Mouse (Mus musculus): ENCODE results near the gene Ube2c. TPM values are rescaled to one million over a fixed set of nuclear protein-coding genes. Genes with fewer than 3 reads are reported as not detected.
A peak's percentile ranks its signal among the peaks of the same experiment; 100 is the strongest.
"Not testable (repeated sequence)": the region's sequence is repeated elsewhere in the genome, so short reads cannot be mapped to it uniquely, and the experiment has no call there.

Gene Ube2c
- total RNA-seq, 2 experiments from 2014 or later: 130 to 144 TPM

- no peak for DNase-seq
Measured at GRCm38 (mm10) chr2:164790451-164790850, 20.8 kb downstream of the Ube2c start.

- DNase-seq: no peak
Measured at GRCm38 (mm10) chr2:164791841-164792261, 22.2 kb downstream of the Ube2c start.

DNA sequence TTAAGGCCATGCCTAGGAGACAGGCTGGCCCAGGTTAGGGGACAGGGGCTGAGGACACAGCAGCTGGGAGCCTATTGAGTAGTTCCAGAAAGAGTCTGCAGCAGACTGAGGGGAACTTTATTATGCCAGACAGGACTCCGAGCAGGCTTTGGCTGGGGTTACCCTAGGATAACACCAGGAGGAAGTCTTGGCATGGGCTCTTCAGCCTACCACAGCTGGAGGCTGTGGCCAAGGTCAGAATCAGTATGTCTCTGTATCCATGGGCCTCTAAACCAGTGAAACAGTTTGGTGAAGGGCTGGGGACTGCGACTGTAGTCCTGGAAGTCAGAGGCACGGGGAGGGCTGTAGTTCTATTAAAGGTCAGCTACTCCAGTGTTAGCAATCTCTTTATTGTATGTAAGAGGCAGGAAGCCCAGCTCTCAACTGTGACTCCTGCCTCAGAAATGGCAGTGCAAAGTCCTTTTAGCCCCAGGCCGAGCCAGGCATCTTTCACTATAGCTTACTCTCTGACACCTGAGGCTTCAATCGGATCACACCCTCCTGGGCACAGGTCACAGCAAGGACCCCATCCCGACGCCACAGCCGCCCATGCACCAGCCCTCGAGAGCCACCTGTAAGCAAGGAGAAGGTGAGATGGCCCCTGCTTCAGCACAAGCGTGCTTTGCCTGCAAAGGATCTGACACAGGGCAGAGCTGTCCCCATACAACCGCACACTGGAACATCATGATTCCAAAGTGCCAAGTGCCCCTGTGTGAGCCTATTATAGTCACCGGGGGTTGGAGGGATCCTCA is 22.9 kb downstream of the Ube2c start:
- no peak for DNase-seq

- DNase-seq: peak; percentile 75
Measured at GRCm38 (mm10) chr2:164793236-164793635, 23.5 kb downstream of the Ube2c start.

GRCm38 (mm10) chr2:164793772-164794171 is 24.1 kb downstream of the Ube2c start:
- no peak for DNase-seq

- DNase-seq: peak; percentile 92
Measured at GRCm38 (mm10) chr2:164794293-164794692, 24.6 kb downstream of the Ube2c start.

GRCm38 (mm10) chr2:164795868-164796267 is 26.2 kb downstream of the Ube2c start:
- no peak for DNase-seq

DNA sequence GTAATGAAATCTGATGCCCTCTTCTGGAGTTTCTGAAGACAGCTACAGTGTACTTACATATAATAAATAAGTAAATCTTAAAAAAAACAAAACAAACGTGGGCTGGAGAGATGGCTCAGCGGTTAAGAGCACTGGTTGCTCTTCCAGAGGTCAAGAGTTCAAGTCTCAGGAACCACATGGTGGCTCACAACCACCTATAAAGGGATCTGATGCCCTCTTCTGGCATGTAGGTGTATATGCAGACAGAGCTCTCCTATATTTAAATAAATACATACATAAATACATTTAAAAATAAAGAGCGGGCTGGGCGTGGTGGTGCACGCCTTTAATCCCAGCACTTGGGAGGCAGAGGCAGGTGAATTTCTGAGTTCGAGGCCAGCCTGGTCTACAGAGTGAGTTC is 28.9 kb downstream of the Ube2c start:
- not testable (repeated sequence) for DNase-seq

DNA sequence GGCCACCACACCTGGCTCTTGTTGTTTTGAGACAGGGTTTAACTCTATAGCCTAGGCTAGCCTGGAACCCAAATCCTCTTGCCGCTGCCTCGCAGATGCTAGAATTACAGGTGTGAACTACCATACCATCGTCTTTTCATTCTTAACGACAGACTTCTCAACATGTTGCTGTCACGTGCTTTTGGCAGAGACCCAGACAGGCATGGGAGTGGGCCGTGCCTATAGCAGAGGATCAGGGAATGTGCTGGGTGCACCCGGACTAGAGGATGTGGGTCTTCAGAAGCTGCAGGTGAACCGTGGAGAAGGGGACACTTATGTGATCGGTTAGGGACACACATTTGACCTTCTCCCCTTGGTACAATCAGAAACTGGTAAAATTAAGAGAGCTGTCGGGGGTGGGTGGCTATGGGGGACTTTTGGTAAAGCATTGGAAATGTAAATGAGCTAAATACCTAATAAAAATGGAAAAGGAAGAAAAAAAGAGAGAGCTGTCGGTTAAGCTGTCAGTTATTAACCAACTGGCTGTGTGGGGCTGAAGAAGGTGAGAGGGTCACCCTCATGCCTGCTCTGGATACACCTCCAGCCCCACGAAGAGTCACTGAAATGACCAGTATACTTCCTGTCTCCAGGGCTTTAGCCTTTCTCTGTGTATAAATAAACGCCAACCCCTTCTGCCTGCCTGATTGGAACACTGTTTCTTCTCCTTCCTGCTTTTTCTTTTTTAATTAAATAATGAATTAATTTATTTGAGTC is 30.7 kb downstream of the Ube2c start:
- DNase-seq: no peak

GRCm38 (mm10) chr2:164803201-164803920 is 33.7 kb downstream of the Ube2c start:
- DNase-seq: no peak

DNA sequence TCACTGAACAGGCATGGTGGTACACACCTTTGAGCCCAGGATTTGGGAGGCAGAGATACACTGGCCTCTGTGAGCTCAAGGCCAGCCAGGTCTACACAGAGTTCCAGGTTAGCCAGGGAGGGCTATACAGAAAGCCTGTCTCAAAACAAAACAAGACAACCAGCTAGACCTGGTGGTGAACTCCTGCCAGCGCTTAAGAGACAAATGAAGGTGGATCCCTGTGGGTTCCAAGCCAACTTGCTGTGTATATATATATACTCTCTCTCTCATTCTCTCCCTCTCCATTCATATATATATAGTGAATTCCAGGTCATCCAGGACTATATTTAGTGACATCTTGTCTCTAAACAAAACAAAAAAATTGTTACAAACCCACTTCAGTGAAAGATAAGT is 34.2 kb downstream of the Ube2c start:
- DNase-seq: no peak

GRCm38 (mm10) chr2:164804533-164805331 is 35.0 kb downstream of the Ube2c start, which contains the start of the genes Acot8 and Zswim3:
Acot8 (minus strand) TSS chr2:164804882.
Zswim3 (plus strand) TSS chr2:164805098.
- DNase-seq: peak; percentile 99

GRCm38 (mm10) chr2:164805332-164805718 is 35.6 kb downstream of the Ube2c start:
- DNase-seq: no peak

- no peak for DNase-seq
Measured at GRCm38 (mm10) chr2:164806614-164807013, 36.9 kb downstream of the Ube2c start.

- DNase-seq: no peak
Measured at GRCm38 (mm10) chr2:164813557-164813956, 43.9 kb downstream of the Ube2c start.

GRCm38 (mm10) chr2:164815348-164815747 is 45.6 kb downstream of the Ube2c start:
- DNase-seq: no peak

GRCm38 (mm10) chr2:164815821-164816220 is 46.1 kb downstream of the Ube2c start:
- DNase-seq: no peak

DNA sequence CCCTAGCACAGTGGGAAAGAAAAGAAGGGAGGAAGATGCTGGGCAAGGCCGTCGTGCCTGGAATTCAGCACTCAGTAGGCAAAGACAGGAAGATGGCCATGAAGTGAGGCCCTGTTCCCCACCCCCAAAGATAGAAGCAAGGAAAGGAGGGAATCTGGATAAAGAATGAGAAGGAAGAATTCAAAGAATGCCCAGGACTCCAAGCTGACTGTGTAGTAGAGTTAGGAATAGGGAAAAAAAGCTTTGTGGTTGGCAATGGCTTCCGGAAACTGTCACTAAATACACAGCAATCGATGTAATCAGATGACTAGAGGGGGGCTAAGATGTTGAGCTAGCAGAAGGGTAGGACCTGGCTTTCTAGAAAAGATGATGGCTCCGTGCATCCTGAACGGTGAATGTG is 47.5 kb downstream of the Ube2c start:
- no peak for DNase-seq

DNA sequence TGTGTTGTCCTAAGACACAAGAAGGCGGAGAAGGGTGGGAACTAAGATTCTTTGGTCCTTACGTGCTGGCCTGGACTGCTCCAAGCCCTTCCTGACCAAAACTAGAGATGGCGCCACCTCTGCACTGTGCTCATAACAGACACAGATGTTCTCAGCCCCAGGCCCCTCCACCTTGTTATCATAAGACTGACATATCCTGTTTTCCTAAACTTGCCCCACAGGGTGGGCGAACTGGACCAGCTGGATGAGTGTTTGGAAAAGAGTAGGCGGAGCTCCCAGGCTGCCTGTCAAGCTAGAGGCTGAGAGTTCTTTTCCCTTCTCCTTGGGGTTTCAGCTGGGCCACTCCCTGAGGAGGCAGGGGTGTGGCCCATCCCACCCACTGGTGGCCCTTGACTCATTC is 48.0 kb downstream of the Ube2c start:
- no peak for DNase-seq

GRCm38 (mm10) chr2:164821060-164821459 is 51.4 kb downstream of the Ube2c start:
- no peak for DNase-seq

DNA sequence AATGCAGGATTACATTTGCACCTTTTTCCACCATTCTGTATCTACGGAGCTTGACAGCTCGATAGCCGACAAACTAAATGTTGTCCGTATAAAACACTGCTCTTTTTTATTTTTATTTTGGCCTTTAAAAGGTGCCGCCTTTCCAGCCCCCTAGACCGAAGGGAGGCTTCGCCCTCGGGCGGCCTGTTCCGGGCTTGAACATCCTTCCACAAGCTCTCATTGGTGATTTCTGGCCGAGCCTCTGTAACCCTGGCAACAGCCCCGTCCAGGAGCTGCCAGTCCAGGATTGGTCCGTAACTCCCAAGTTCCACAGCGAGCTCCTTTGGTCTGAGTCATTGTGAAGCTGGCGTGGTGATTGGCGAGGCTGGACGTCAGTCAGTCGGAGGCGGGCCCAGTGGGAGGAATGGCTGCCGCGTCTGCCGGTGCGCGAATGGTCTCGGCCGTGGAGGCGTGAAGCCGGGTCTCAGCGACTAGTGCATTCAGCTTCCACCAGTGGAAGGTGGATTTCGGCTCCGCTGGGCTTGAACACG is 53.0 kb downstream of the Ube2c start, which contains the start of gene Zswim1:
TSS of gene Zswim1 (plus strand) at position 51 of the 530 bp plus-strand sequence.
- peak; percentile 100 for DNase-seq

DNA sequence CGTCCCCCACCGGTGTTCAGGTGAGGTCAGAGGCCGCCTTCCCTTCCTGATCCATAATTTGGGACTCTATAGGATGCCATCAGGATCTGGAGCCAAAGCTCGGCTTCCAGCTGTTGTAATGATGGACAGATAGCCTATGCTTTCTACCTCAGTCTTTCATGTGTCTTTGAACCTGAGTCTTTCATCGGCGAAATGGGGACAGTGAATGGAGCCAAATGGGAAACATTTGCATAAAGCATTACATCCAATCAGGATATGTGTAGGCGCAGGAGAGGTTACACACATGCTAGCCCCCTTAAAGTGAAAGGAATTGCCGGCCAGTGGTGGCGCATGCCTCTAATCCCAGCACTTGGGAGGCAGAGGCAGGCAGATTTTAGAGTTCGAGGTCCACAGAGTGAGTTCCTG is 53.5 kb downstream of the Ube2c start:
- peak; percentile 40 for DNase-seq

Measured in heart, postnatal 4 days (tissue).